Mouse (Mus musculus) limb, embryonic 13.5 days (tissue): ENCODE results near the gene Cdc20. TPM values are rescaled to one million over a fixed set of nuclear protein-coding genes. Genes with fewer than 3 reads are reported as not detected.

ENCODE experiments used
- ATAC-seq: fragments of 200-750 bp; cut with Nextera tagmentation; 2 replicates; pipeline ENCODE4 v1.8.0; 2017; ENCODE audit warnings: low read depth, moderate number of reproducible peaks, moderate TSS enrichment; ENCODE audit not compliant: low FRiP score
- H3K27ac ChIP-seq: fragments of 300-500 bp; sonication (generic); 2 replicates; pipeline ENCODE4 v1.5.1; 2015; ENCODE audit warnings: inconsistent platforms, mild to moderate bottlenecking, moderate library complexity
- H3K27me3 ChIP-seq: fragments of 300-500 bp; sonication (generic); 2 replicates; pipeline ENCODE4 v1.6.1; 2015; ENCODE audit warnings: mild to moderate bottlenecking, inconsistent platforms
- H3K36me3 ChIP-seq: fragments of 300-500 bp; sonication (generic); 2 replicates; pipeline ENCODE4 v1.6.1; 2015; ENCODE audit warnings: inconsistent platforms, mild to moderate bottlenecking, moderate library complexity
- H3K4me1 ChIP-seq: fragments of 300-500 bp; sonication (generic); 2 replicates; pipeline ENCODE4 v1.6.1; 2015; ENCODE audit warnings: inconsistent platforms
- H3K4me2 ChIP-seq: fragments of 300-500 bp; sonication (generic); replicated peaks from 2 replicates; pipeline ENCODE4 v1.6.1; 2015; ENCODE audit warnings: inconsistent platforms, mild to moderate bottlenecking, moderate library complexity
- H3K4me3 ChIP-seq: fragments of 300-500 bp; sonication (generic); 2 replicates; pipeline ENCODE4 v1.5.1; 2015; ENCODE audit warnings: moderate library complexity, mild to moderate bottlenecking, inconsistent platforms
- H3K9ac ChIP-seq: fragments of 300-500 bp; sonication (generic); 2 replicates; pipeline ENCODE4 v1.6.1; 2015; ENCODE audit warnings: mild to moderate bottlenecking, inconsistent platforms
- H3K9me3 ChIP-seq: fragments of 300-500 bp; sonication (generic); 2 replicates; pipeline ENCODE4 v1.6.1; 2016; ENCODE audit warnings: inconsistent platforms
- WGBS: fragments of 180-500 bp; shearing (Covaris S2); methylation state at CpG from one replicate; pipeline ENCODE4 v1.1.7; 2015; 5-methylcytosine and 5-hydroxymethylcytosine counted together
- polyA plus RNA-seq: library from polyadenylated mRNA; unstranded; fragments of >200 nt; fragmentation: Nextera tagmentation; extraction: Ambion mirVana; gene quantifications from 2 replicates; pipeline ENCODE4 v1.2.1, GENCODE M21; 2015

Cdc20 gene
- polyA plus RNA-seq: 221 and 238 TPM in 2 replicates

DNA sequence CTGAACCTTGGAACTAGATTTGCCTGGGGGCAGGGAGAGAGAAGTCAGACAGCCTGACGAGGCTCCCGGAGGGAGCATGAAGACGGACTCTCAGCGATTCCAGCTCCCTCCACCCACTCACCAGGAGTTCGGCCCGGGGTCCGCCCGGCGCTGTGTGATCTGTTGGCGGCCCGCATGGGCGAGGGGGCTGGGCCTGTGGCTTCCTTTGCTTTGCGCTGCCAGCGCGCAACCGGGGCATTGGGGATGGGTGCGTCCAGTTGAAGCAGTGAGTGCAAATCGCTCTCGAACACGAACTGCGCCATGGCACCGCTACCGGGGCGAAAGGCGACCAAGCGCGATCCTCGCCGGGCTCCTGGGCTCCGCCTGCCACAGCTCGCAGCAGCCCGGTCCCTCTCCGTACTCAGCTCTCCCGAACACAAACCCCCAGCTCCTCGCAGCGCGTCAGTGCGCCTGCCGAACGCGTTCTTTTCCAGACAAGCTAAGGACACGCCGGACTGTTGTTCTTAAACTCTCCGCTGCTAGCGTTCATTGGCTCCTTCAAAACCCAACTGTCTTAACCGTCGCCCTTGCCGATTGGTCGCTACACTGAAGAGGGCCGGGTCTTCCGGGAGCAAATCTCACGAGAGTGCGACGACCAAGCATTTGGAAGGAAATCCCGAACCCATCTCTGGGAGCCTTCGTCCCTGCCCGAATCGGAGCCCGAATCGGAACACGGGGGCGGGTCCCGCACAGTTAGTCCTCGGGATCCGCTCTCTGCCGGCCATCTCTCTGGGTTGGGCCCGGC lies at the start of gene Cdc20:
TSS of gene Cdc20 (minus strand) at position 533 of the 784 bp plus-strand sequence.
- H3K27ac ChIP-seq: peak within 1 kb of the TSS; percentile 85
- H3K9ac ChIP-seq: peak within 1 kb of the TSS; percentile 87
- peaks cover 43% of the 10 kb centered on the region for H3K4me1 ChIP-seq
- peak within 1 kb of the TSS; percentile 72 for H3K4me3 ChIP-seq
- H3K36me3 ChIP-seq: peaks cover 32% of the 10 kb centered on the region
- peak; percentile 96 for ATAC-seq
- peak within 1 kb of the TSS; percentile 98 for H3K4me2 ChIP-seq
- no peaks in the 10 kb centered on the region for H3K27me3 ChIP-seq
- H3K9me3 ChIP-seq: no peaks in the 10 kb centered on the region
- WGBS: under 1% methylated on average over 67 of the region's 67 CpGs

DNA sequence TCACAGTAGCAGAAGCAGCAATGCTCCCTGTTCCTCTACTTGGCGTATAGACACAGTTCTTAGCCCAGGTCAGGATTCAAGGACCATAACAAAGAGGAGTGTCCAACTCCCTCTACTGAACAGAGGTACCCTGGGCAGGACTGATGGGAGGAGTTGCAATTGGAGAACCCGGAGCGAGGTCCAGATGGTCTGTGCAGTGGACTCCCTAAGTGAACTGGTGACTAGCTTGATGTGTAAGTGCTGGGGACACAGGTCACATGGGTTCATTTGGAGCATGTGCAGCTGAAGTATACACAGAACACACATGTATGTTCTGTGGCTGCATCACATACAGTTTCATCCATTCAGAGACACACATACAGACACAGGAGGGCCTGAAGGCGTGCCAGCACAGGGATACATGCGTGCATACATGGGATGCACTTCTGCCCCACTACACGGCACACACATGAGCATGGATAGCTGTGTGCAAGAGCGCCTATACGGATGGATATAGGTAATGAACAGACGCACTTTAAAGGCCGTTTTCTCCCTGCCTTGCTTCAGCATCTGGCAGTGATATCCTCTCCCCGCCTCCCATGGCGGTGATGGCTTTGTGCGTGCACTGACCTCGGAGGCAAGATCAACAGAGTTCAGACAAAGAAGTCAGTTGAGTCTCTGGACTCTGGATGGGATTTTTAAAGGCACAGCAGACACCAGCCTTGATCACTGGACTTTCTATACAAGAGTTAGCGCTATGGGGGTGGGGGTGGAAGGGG lies 39.8 kb upstream of the Cdc20 start:
- Histone ChIP-seq H3K27ac (no peak overlapping the region), H3K4me1 (peaks cover 6% of the 10 kb centered on the region), H3K4me2 (no peak overlapping the region; the same call in 1 of the 2 replicates), H3K9me3 (no peaks in the 10 kb centered on the region), H3K9ac (no peak overlapping the region), H3K4me3 (no peak overlapping the region), H3K27me3 (no peaks in the 10 kb centered on the region), H3K36me3 (no peaks in the 10 kb centered on the region)
- ATAC-seq: no peak
- WGBS: 35% methylated on average over 15 of the region's 15 CpGs

DNA sequence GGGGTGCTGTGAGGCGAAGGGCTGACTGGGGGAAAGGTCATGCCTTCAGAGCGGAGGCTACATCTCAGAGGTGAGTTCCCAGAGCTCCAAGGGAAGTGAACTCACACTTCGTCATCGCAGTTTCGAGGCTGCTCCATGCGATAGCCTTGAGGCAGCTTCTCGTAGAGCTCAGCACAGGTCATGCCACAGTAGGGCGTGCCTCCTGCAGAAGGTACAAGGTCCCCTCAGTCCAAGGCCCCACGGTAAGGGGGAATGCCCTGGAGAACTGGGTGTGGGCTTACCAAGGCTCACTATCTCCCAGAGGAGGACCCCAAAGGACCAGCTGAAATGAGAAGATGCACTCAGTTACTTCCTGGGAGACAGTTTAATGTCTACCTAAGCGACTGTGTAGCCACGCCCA lies 35.5 kb upstream of the Cdc20 start:
- Histone ChIP-seq H3K4me2 (no peak overlapping the region), H3K27ac (no peak overlapping the region), H3K36me3 (no peaks in the 10 kb centered on the region), H3K9ac (no peak overlapping the region), H3K9me3 (no peaks in the 10 kb centered on the region), H3K4me3 (no peak overlapping the region), H3K4me1 (peaks cover 13% of the 10 kb centered on the region), H3K27me3 (no peaks in the 10 kb centered on the region)
- 86% methylated on average over 11 of the region's 11 CpGs for WGBS
- ATAC-seq: 0 out of 2 replicates have a peak, but pooled peaks have one; percentile 16

GRCm38 (mm10) chr4:118471281-118471680 lies 34.1 kb upstream of the Cdc20 start:
- no peaks in the 10 kb centered on the region for H3K9me3 ChIP-seq
- no peak overlapping the region for H3K4me3 ChIP-seq
- ATAC-seq: no peak
- H3K27ac ChIP-seq: no peak overlapping the region
- H3K36me3 ChIP-seq: no peaks in the 10 kb centered on the region
- H3K4me1 ChIP-seq: peaks cover 7% of the 10 kb centered on the region; the same call in 1 of the 2 replicates
- H3K27me3 ChIP-seq: no peaks in the 10 kb centered on the region
- no peak overlapping the region for H3K4me2 ChIP-seq
- H3K9ac ChIP-seq: no peak overlapping the region
- WGBS: 27% methylated on average over 6 of the region's 6 CpGs

GRCm38 (mm10) chr4:118465697-118466163 lies 28.6 kb upstream of the Cdc20 start:
- Histone ChIP-seq H3K4me2 (0 out of 2 replicates have a peak overlapping the region, but pooled peaks have one; percentile 16), H3K36me3 (no peaks in the 10 kb centered on the region), H3K9ac (no peak overlapping the region), H3K9me3 (no peaks in the 10 kb centered on the region), H3K27me3 (no peaks in the 10 kb centered on the region), H3K27ac (no peak overlapping the region), H3K4me1 (peaks cover 4% of the 10 kb centered on the region), H3K4me3 (no peak overlapping the region)
- WGBS: 9% methylated on average over 11 of the region's 11 CpGs
- no peak for ATAC-seq

DNA sequence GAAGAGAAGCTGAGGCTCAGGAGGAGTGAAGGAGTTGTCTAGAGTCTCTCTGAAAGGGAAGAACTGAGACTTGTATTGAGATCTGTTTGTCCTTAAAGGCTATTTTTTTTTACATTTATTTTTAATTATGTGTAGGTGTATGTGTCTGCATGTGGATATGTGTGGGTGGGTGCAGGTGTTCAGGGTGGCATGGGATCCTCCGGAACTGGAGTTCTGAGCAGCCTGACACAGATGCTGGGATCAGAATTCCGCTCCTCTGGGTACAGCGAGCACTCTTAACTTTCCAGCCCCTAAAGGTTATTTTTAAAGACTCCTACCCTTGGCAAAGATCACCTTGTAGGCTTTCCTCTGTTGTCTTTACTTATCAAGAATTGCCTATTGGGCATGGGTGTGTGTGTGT lies 27.8 kb upstream of the Cdc20 start:
- Histone ChIP-seq H3K27ac (no peak overlapping the region), H3K4me2 (no peak overlapping the region), H3K9me3 (no peaks in the 10 kb centered on the region), H3K9ac (no peak overlapping the region), H3K36me3 (no peaks in the 10 kb centered on the region), H3K4me1 (peaks cover 4% of the 10 kb centered on the region; the same call in 1 of the 2 replicates), H3K27me3 (no peaks in the 10 kb centered on the region), H3K4me3 (no peak overlapping the region)
- no peak for ATAC-seq
- 89% methylated on average over 3 of the region's 3 CpGs for WGBS

- no peaks in the 10 kb centered on the region for H3K9me3 ChIP-seq
- 67% methylated on average over 9 of the region's 9 CpGs for WGBS
- H3K27me3 ChIP-seq: no peaks in the 10 kb centered on the region
- H3K4me2 ChIP-seq: no peak within 1 kb of the TSS
- no peak within 1 kb of the TSS for H3K9ac ChIP-seq
- H3K4me3 ChIP-seq: no peak within 1 kb of the TSS
- H3K27ac ChIP-seq: no peak within 1 kb of the TSS
- no peaks in the 10 kb centered on the region for H3K36me3 ChIP-seq
- ATAC-seq: no peak
- no peaks in the 10 kb centered on the region for H3K4me1 ChIP-seq
Observed at GRCm38 (mm10) chr4:118457345-118457975, 20.3 kb upstream of the Cdc20 start, which contains the start of gene Mpl. Mpl (minus strand) TSS chr4:118457513.

GRCm38 (mm10) chr4:118446415-118447153 lies 9.4 kb upstream of the Cdc20 start:
- Histone ChIP-seq H3K9me3 (no peaks in the 10 kb centered on the region), H3K36me3 (no peaks in the 10 kb centered on the region), H3K4me1 (peaks cover 15% of the 10 kb centered on the region), H3K4me2 (peak overlapping the region; percentile 81), H3K27me3 (peaks cover 5% of the 10 kb centered on the region; the same call in 1 of the 2 replicates), H3K4me3 (peak overlapping the region; percentile 43), H3K9ac (peak overlapping the region; percentile 64), H3K27ac (no peak overlapping the region)
- ATAC-seq: no peak
- 30% methylated on average over 24 of the region's 24 CpGs for whole genome bisulfite sequencing

DNA sequence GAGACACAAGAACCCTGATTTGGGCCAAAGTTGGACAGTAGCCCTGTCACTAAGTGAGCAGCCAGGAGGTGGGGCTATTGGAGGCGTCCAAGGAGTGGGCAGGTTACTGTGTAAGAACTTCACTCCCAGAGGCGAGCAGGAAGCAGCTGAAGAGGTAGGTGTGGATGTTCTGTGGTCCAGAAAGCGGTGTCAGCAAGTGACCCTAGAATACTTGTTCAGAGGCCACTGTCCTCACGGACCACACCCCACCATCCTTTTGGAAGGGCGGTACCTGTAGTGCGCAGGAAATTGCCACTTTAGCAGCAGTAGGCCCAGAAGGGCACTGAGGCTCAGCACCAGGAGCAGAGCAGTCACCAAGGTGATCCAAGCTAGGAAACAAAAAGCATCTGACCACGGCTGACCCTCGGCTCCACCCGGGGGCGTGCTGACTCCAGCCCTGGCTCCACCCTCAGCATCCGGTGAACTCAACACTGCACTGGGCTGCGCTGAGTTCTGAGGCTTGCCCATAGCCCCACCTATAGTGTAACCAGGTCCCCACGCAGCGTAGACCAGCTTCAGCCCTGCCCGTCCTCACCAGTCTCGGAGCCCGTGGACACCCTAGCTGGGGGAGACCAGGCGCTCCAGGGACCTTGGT lies 8.7 kb upstream of the Cdc20 start:
- peak overlapping the region; percentile 43 for H3K4me3 ChIP-seq
- H3K36me3 ChIP-seq: no peaks in the 10 kb centered on the region
- H3K27ac ChIP-seq: no peak overlapping the region
- H3K9ac ChIP-seq: peak overlapping the region; percentile 64
- H3K4me2 ChIP-seq: peak overlapping the region; percentile 81
- H3K27me3 ChIP-seq: peaks cover 5% of the 10 kb centered on the region; the same call in 1 of the 2 replicates
- WGBS: 24% methylated on average over 18 of the region's 18 CpGs
- peaks cover 15% of the 10 kb centered on the region for H3K4me1 ChIP-seq
- ATAC-seq: peak; percentile 73; the same call in 1 of the 2 replicates
- no peaks in the 10 kb centered on the region for H3K9me3 ChIP-seq

DNA sequence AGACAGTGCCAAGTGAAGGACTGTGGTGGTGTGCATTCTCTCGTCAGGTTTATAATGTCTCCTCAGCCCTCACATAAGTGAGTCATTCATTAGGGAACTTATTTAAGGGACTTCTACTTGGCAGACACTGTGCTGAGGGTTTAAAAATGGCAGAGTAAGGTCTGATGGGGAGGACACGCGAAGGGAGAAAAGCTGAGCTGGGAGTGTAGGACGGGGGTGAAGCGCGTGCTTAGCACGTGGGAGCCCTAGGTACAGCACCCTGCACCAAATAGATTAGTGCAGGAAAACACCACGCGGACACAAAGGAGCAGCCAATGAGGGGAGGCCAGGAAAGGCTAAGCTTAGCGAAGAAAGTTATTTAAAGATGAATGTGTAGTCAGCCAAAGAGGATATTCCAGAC lies 7.9 kb upstream of the Cdc20 start:
- H3K4me1 ChIP-seq: peaks cover 15% of the 10 kb centered on the region
- 86% methylated on average over 10 of the region's 10 CpGs for WGBS
- no peak overlapping the region for H3K4me3 ChIP-seq
- ATAC-seq: no peak
- H3K27ac ChIP-seq: no peak overlapping the region
- H3K36me3 ChIP-seq: no peaks in the 10 kb centered on the region
- no peaks in the 10 kb centered on the region for H3K9me3 ChIP-seq
- no peak overlapping the region for H3K4me2 ChIP-seq
- no peak overlapping the region for H3K9ac ChIP-seq
- H3K27me3 ChIP-seq: peaks cover 5% of the 10 kb centered on the region; the same call in 1 of the 2 replicates

DNA sequence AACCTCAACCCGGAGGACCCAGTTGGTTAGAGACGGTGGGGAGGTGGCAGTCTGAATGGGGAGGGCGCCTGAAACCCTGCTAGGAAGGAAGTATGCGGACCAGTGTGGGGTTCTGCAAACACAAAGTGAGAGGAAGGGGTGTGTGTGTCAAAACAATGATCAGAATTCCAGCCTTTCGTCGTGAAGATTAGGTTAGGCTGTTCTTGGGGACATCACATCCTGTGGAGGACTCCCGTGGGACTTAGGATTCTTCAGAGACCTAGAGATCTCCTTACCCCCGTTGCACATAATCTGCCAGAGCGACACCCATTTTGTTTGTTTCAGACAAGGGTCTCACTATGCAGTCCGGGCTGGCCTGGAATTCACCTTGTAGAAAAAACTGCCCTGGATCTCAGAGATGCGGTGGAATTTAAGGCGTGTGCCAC lies 689 bp upstream of the Cdc20 start:
- peak overlapping the region; percentile 71 for H3K9ac ChIP-seq
- peak overlapping the region; percentile 72 for H3K4me3 ChIP-seq
- H3K27ac ChIP-seq: peak overlapping the region; percentile 85
- no peaks in the 10 kb centered on the region for H3K9me3 ChIP-seq
- H3K27me3 ChIP-seq: no peaks in the 10 kb centered on the region
- no peak for ATAC-seq
- peaks cover 43% of the 10 kb centered on the region for H3K4me1 ChIP-seq
- peak overlapping the region; percentile 98 for H3K4me2 ChIP-seq
- 8% methylated on average over 12 of the region's 12 CpGs for WGBS
- H3K36me3 ChIP-seq: peaks cover 24% of the 10 kb centered on the region
